Mouse (Mus musculus): ENCODE data around the gene 1700088E04Rik.

The 1700088E04Rik gene

DNA sequence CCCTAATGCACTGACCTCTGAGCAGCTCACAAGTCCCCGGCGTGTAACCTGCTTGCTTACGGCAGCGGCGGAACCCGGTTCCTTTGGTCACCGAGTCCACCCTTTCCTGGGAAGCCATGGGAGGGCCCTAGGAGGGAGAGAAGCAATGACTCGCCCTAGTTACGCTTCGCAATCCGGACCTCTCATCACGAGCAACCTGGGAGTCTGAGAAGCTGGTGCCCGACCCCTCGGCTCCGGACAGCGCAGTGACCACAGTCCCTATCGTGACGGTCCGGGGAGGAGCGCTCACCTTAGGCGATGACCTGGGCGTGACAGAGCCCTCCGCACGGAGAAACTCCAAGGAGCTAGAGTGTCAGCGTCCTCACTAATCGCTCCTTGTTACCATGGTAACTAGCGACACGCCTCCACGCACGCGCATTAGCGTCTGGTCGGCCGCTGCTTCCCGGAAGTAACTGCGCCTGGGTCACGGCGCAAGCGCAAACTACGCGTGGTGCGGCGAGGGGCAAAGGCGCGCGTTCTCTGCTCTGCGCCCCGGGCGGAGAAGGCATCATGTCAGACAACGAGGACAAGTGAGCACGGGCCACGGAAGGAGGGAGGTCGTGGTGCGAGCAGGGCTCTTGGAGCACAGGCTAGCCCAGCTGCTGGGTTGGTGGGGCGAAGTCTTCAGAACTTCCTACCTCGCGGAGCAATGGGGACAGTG lies at the start of gene 1700088E04Rik, which contains the start of gene Polr2f:
Gene 1700088E04Rik, minus strand, starts transcription at position 388 of the 700 bp plus-strand sequence.
Gene Polr2f, plus strand, starts transcription at position 144 of the 700 bp plus-strand sequence.
- DNase-seq (ENCODE audit: low read depth, low spot score): peak; percentile 98

DNA sequence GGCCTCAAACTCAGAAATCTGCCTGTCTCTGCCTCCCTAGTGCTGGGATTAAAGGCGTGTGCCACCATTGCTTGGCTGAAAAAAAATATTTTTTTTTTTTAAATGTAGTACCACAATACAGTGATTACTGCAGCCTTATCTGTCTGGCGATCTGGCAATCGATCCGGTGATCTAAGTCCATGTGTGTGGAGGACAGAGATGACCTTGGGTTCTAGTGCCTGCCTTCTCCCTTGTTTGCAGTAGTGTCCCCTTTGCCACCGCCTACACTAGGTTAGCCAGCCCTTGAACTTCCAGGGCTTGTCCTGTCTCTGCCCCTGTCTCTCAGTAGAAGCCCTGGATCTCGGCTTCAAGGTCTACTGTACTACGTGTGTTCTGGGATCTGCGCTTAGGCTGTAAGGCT lies 46.8 kb upstream of the 1700088E04Rik start:
- DNase-seq (ENCODE audit: low read depth, low spot score): no peak

DNA sequence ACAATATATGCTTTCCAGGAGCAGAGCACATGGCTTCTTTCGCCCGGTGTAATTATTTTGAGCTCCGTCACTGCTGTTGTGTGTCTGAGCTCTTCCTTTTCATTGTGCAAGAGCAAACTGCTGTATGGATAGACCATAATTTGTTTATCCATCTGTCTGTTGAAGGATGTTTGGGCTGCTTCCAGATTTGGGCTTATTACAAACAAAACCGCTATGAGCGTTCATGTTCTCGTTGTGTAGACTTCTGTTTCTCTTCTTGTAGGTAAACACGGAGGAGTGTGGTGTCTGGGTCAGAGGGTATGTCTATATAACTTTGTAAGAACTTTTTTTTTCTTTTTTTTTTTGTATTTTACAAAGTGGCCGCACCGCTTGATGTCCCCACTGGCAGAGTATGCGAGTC lies 44.2 kb upstream of the 1700088E04Rik start:
- no peak for DNase-seq (ENCODE audit: low read depth, low spot score)

DNA sequence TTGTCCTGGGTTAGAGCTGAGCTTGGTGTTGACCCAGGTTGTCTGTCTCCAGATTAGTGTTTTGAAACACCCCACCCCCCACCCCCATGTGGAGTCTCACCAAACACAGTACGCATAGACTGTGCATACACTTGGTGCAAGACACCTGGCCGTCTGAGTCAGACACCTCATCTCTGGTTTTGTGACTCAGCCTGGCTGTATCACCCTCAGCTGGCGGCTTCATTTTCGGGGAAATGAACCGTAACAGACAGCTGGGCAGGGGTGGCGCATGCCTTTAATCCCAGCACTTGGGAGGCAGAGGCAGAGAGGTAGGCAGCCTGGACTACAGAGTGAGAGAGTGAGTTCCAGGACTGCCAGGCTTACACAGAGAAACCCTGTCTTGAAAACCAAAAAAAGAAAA lies 35.9 kb upstream of the 1700088E04Rik start:
- no peak for DNase-seq (ENCODE audit: low read depth, low spot score)

DNA sequence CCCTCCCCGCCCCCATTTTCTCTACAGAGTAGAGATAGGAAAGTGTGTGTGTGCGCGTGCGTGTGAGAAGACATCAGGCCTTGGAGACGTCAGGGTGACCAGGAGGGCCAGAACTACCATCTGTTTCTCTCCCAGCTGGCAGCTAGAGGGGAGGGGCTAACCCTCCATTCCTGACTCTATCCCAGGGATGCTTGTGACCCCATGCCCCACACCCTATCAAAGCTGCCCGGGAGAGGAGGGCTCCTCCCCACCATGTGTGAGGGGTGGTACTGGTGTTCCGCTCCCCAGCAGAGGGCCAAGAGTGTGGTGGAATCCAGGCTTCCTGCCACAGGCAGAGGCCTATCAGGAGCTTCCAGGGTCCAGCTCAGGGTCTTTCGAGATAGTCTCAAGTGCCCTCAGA lies 25.7 kb upstream of the 1700088E04Rik start:
- DNase-seq (ENCODE audit: low read depth, low spot score): no peak

DNA sequence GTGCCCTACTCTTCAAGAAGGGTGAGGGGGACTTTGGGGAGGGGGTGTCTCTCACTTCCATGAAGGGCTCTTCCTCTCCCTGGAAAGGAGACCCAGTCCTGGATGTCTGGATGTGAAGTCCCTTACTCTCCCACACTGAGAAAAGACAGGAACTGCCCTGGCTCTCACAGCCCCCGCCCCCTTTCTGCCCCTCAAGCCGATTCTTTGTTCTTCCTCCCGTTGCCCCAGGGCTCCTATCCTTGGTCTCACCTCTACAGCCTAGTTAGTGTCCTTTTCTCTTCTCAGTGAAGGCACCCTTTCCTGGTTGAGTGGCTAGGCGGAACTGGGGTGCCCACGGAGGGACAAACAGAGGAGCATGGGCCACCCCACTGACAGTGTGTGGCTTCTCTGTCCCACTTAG lies 24.1 kb upstream of the 1700088E04Rik start, which contains the start of gene Sox10:
Gene Sox10, minus strand, starts transcription at position 101 of the 400 bp plus-strand sequence.
- no peak for DNase-seq (ENCODE audit: low read depth, low spot score)

DNA sequence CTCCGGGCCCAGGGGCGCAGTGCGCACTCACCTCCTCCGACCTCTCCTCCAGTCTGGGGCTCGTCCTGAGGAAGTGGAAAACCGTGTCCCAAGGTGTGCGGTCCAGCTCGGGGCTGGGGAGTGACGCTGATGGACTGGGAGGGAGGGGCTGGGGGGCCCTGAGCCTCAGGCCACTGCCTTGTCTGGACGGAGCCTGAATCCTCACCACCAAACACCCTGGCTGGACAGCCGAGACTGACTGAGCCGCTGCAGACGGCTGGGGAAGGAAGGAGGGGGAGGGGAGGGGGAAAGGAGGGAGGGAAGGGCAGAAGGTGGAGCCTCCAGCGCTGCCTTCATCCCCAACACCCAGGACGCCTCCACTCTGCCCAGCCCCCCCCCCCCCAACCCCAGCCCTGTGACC lies 23.2 kb upstream of the 1700088E04Rik start:
- no peak for DNase-seq (ENCODE audit: low read depth, low spot score)

DNA sequence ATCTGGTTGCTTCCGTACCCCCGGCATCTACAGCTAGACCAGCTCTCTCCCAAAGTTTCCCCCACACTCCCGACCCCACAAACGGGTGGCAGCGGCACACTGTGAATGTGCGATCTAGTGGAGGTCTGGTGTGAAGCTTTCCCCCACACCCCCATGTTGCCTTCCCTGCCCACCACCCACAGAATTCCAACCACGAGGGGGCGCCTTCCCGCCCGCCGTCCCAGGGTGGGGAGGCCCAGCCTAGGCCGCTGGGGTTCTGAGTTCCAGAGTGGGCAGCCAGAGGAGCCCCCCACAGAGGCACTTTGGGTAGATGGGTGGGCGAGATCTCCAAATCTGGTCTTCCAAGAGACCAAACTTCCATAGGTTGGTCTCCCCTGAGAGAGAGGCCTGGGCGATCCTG lies 21.8 kb upstream of the 1700088E04Rik start:
- DNase-seq (ENCODE audit: low read depth, low spot score): peak; percentile 71

DNA sequence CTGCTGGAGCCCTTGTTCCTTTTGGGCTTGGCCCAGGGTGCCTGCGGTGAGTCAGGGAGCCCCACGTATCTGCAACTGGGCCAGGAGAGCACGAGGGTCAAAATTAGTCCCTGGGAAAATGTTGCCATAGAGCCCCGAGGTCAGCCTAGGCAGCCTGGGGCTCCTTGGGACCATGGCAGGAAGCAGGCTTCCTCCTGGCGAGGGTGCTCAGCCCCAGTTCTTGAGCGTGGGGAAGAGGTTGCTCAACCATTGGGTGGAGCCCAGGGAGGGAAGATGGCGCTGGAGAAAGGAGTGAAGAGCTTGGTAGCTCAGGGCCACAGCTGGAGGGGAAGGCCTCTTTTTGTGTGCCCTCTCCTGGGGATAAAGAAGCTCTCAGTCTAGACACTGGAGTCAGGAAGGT lies 21.2 kb upstream of the 1700088E04Rik start:
- DNase-seq (ENCODE audit: low read depth, low spot score): no peak

DNA sequence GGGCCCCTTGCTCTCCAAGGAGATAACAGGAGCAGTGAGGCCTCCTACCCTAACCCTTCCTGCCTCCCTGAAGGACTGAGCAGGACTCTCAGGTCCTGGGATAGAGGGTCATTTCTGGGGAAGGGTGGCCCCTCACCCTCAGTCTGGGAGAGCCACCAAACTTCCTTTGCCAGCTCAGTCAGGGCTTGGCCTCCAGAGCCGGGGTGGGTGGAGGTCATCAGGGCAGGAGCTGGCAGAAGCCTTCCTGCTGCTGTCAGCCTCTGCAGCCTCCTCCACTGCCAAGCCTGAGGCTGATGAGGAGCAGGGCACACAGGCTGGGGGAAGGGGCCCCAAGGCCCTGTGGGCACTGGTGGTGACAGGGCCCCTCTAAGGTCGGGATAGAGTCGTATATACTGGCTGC lies 14.5 kb upstream of the 1700088E04Rik start:
- no peak for DNase-seq (ENCODE audit: low read depth, low spot score)

DNA sequence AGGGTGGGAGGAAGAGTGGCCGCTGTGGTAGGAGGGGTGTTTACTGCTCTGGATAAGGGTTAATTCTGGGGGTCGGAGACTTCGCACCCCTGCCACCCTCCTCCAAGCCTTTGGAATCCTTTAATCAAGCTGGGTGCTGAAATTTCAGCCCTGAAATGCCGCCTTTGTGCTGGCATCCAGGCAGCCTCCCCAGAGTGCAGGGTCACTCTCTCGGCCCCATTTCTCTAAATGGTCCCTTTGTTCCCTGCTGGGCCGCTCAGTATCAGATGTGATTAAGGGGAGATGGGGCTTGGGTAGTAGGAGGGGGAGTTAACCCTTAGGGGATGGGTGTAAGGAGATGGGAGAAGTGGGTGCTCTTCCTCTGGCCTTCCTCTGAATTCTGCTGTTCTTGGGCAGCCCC lies 11.7 kb upstream of the 1700088E04Rik start:
- DNase-seq (ENCODE audit: low read depth, low spot score): no peak

DNA sequence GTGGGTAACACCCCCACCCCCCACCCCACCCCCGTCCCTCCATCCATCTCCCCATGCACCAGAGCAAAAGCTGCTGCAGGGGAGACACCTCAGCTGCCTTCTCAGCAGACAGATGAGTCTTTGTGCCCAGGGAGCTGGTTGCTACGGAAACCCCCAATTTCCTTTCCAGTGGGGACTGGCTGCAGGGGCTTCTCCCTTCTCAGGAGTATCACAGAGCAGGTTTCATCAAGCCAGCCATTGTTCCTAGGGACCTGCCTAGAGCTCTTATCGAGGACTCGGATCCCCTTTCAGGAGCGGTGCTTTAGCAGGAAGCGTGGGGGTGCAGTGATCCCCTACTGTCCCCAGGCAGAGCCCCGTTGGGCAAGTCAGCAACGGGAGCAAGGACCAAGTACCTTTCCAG lies 10.8 kb upstream of the 1700088E04Rik start:
- no peak for DNase-seq (ENCODE audit: low read depth, low spot score)

DNA sequence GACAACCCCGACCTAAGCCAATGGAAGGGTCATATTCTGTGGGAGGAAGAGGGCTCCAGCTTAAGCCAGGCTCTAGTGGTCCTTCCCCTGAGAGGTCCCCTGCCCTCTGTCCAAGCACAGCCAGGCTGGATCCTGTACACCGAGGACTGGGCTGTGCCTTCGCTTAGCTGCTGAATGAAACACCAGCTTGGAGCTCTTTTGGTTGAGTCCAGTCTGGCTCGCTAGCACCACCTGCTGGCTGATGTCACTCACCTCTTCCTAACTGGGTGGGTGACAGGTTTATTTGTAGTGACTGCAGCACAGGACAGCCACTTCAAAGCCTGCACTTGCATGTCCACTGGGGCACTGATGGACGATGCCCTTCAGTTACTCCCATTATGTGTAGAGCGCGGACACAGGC lies 7.5 kb upstream of the 1700088E04Rik start:
- DNase-seq (ENCODE audit: low read depth, low spot score): peak; percentile 89

DNA sequence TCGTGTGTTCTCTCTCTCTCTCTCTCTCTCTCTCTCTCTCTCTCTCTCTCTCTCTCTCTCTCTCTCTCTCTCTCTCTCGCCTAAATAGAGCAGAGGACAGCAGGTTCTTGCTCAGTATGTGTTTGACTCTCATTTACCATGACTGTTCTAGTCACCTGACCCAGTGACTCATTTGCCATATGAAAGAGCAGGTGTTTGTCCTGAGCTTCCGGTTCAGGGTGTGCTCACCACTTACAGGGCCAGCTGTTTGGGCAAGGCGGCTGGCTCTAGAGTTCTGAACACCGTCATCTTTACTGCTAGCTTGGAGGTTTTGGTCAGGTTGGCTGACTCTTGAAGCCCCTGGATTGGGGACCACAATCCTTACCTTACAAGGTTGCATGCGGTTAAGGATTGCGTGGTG lies 4.5 kb upstream of the 1700088E04Rik start:
- DNase-seq (ENCODE audit: low read depth, low spot score): peak; percentile 55

DNA sequence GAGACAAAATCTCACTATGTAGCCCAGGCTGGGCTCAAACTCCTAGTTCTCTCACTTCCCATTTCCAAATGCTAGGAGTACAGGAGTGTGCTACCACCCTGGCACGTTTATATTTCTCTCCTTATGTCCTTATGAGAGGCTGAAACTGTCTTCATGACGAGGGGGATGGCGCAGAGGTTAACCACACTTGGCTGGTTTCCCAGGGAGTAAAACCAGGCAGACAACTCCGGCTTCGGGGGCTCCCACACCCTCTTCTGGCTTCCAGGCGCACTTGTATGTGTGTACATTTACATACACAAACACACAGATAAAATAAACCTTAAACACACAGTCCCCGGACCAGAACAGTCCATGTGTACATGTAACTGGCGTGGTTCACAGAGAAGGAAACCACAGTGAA lies 3.0 kb upstream of the 1700088E04Rik start:
- DNase-seq (ENCODE audit: low read depth, low spot score): no peak

DNA sequence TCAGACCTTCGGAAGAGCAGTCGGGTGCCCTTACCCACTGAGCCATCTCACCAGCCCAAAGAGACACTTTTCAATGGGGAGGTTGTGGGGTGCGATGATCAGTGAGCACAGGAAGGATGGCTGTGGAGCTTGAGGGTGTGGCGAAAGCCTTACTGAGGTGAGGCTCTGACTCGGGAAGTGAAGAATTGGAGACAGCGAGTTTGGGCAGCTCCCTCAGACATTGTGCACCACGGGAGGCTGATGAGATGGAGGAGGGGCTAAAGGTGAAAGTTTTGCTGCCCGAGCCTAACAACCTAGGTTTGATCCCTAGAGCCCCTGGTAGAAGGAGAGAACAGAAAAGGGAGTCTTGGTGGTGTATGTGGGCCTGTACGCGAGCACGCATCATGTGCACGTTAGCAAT lies 2.3 kb upstream of the 1700088E04Rik start:
- DNase-seq (ENCODE audit: low read depth, low spot score): peak; percentile 79

DNA sequence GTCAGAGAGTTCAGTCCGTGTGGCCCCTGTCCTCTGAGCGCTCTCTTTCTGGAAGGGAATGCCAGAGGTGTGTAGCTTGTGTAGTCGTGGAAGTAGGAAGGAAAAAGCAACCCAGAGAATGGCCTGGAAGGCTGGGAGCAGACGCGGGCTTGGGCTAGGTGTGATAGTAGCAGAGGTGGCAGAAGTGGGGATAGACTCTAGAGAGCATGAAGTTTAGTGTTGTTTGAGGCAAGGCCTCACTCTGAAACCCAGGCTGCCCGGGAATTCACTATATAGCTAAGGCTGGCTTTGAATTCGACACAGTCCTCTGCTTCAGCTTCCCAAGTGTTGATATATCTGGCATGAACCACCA lies 489 bp upstream of the 1700088E04Rik start:
- DNase-seq (ENCODE audit: low read depth, low spot score): no peak

DNA sequence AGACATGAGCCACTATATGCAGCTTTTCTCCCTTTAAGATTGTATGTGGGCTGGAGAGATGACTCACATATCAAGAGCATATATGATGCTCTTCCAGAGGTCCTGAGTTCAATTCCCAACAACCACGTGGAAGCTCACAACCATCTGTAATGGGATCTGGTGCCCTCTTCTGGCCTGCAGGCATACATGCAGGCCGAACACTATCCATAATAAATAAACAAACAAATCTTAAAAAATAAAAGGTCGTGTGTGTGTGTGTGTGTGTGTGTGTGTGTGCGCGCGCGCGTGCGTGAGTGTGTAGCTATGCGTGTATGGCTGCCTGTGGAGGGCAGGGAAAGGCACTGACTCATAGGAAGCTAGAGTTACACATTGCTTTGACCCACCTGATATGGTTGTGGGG lies 1.4 kb downstream of the 1700088E04Rik start:
- peak; percentile 59 for DNase-seq (ENCODE audit: low read depth, low spot score)

DNA sequence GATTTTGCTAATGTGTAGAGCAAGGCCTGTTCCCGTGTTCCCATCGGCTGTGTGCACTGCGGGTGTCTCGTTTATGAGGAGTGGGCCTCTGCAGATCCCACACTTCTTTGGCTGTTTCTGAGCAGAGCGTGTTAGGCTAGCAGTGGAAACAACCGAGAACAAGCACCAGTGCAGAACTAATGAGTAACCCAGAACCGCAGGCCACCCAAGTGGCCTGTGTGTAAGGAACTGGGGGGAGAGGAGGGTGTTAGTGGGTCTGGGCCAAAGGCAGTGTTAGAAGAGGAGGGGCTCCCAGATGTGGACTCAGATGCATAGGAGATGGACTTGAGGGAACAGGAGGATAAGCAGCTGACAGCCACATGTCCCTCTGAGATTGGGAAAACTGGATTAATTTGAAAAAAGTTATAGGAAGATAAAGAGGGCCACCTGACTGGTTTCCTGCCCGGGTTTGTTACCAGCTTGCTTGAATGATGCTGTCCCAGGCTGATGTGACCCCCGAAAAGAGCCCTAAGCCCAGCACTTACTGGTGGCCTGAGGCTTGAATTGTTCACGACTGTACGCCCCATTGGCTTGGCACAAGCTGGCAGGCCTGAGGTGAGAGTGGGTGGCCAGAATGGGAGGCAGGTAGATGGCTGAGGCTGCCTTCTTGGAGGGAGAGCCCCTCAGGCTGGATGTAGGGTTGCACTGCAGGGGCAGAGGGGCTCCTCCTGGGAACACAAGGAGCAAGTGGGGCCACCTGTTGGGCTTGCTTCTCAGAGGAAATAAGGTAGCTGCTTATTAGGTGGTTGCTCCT lies 5.1 kb downstream of the 1700088E04Rik start:
- DNase-seq (ENCODE audit: low read depth, low spot score): no peak

DNA sequence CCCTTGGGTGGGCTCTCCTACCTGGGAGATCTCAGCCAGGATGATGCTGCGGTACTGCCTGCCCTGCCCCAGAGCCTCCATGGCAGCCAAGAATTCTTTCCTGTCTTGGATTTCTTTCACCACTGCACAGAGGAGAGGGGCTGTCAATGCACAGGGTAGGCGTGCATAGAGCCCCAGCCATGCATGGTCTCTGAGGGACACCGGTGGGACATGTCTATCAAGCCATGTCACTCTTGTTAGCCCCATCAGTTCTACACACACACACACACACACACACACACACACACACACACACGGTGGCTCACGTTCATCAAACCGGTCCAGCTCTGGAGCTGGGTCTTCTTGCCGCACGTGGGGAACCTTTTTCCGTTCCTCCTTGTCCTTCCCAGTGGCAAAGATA lies 5.7 kb downstream of the 1700088E04Rik start:
- no peak for DNase-seq (ENCODE audit: low read depth, low spot score)

DNA sequence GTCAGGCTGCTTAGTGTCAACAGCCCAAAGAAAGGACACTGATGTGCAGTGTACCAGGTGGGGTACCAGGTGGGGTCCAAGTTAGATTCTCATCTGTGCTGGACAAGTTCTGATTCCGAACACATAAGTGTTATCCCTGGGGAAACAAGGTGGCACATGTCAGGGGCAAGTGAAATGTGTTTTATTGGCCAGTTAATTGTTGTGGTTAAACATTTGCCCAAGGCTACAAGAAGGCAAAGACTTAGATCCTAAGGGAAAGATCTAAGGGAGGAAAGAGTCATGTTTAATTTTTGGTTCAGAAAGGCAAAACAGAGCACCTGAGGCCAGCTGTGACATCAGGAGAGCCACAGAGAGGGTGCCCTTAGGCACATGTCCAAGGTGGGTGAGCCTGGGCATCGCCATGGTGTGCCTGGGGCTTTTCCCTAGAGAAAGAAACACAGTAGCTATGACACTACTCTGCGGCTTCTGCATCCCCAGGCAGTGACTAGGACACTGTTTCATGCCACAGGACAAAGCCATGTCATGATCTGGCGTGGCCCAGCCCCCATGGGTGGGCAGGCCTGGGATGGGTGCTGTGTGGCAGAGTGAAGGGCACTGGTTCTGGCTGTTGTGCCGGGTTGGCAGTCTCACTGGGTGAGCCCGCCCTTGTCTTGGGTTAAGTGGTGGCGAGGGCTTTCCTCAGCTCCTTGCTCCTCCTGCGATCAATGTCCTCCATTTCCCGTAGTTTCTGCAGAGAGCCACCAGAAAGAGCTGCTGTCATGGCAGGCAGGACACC lies 6.4 kb downstream of the 1700088E04Rik start:
- no peak for DNase-seq (ENCODE audit: low read depth, low spot score)

DNA sequence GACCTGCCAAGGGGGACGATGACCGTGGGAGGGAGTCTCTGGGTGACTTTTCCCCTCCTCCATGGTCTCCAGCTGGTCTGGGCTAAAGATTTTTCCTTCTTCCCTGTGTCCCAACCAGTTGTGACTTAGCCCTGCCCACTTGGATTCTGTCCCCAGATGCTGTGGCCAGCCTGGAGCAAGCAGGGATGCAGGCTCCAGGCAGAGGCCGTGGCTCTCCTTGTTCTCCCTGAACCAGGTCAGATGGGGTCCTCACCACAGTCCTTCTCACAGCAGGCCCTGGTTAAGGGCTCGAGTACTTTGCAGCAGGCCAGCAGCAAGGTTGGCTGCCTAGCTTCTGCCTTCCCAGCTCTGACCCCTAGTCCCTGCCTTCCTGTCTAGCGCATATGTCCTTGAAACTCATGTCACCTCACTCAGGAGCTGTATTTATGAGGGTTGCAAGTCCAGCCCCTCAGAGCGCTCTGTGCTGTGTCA lies 7.8 kb downstream of the 1700088E04Rik start:
- no peak for DNase-seq (ENCODE audit: low read depth, low spot score)

Data from ZHBTc4 (cell line).